Mouse (Mus musculus) c-Kit-negative CD71-positive TER-119-positive erythroid progenitor cells, embryonic 14.5 days (primary cell): ENCODE measurements around the gene Ccdc9b.

Experiments used
- DNase-seq: peaks from one replicate; pipeline ENCODE4 v3.0.0-alpha.2; 2013; ENCODE audit warnings: low read depth, low spot score

Ccdc9b gene

GRCm38 (mm10) chr2:118776295-118776694 lies 13.8 kb upstream of the Ccdc9b start:
- DNase-seq, result no peak

DNA sequence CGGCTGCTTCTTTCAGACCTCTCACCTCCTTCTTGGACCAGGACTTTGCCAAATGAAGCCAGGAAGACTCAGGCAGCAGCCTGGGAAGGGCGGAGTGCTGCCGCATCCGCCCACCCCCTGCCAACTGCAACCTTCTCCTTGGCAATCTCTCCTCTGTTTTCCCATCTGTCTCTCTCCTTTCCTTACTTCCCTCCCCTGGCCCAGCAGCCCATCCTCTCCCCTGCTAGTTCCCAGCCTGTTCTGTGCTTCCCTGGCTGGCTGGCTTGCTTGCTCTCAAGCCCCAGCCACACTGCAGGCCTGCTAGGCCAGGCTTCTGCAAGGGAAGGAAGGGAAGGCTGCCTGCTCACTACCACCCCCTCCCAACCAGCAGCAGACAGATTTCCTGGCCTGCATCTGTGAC lies 13.4 kb upstream of the Ccdc9b start:
- no peak for DNase-seq

DNA sequence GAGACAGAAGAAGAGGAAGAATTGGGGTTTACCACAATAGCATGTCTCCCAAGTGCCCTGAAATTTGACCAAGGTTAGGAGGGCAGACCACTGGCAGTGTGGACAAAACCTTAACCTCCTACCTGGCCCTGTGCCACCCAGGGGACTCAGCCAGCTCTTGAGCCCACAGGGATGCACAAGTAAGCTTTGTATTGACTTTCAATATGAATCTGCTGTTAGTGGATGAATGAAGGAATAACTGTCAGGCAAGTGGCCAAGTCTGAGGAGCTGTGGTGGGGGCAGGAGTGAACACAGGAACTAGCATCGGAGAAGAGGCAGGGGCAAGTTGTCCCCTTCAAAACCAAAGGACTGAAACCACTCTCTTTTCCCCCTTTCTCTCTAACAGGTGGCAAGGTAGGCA lies 12.9 kb upstream of the Ccdc9b start:
- no peak for DNase-seq

DNA sequence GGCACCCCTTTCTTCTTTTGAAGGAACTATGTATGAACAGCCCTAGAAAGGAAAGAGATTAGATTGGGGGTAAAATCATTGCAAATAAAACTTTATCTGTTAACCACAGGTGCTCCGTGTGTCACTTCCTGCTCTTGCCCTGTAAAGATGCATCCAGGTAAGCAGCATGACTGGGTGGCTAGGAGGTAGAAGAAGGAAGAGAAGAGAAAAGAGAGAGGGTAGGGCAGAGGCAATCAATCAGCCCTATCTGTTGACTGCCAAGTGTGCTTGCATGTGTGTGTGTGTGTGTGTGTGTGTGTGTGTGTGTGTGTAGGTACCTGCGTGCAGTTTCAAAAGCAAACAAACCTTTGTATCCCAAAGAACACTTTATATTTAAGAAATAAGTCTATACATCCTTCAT lies 12.1 kb upstream of the Ccdc9b start:
- DNase-seq, result no peak

DNA sequence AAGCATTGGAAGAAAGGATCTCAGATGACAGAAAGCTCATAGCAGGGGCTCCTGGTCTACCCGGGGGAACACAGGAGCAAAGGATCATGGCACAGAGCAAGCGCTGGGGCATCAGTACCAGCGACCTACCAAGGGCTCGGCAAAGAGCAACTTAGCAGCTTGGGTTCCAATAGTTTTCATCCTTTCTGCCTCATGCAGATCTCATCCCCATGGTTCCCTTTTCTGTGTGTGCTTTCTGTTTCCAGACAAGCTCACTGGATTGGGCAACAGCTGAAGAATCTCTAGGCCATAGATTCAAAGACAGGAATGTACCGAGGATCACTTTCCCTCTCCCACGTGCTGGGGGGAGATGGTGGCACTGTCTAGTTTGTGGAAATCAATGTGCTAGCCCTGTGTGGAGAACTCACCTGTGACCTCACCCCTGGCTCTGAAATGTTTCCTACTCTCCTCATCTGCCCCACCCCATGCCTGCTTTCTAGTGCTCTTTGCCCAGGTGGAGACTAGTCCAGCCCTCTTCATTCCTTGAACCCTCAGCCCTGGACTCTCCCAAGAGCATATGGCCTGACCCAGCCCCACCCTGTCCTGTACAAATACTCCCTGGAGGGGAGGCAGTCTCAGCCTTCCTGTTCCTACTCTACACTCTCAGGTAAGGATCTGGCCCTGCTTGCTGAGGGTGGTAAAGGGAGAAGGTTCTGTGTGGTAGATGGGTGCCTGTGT lies 9.9 kb upstream of the Ccdc9b start, which contains the start of gene Phgr1:
Gene Phgr1 (plus strand): TSS at position 612 of the 717 bp plus-strand sequence.
- no peak for DNase-seq

DNA sequence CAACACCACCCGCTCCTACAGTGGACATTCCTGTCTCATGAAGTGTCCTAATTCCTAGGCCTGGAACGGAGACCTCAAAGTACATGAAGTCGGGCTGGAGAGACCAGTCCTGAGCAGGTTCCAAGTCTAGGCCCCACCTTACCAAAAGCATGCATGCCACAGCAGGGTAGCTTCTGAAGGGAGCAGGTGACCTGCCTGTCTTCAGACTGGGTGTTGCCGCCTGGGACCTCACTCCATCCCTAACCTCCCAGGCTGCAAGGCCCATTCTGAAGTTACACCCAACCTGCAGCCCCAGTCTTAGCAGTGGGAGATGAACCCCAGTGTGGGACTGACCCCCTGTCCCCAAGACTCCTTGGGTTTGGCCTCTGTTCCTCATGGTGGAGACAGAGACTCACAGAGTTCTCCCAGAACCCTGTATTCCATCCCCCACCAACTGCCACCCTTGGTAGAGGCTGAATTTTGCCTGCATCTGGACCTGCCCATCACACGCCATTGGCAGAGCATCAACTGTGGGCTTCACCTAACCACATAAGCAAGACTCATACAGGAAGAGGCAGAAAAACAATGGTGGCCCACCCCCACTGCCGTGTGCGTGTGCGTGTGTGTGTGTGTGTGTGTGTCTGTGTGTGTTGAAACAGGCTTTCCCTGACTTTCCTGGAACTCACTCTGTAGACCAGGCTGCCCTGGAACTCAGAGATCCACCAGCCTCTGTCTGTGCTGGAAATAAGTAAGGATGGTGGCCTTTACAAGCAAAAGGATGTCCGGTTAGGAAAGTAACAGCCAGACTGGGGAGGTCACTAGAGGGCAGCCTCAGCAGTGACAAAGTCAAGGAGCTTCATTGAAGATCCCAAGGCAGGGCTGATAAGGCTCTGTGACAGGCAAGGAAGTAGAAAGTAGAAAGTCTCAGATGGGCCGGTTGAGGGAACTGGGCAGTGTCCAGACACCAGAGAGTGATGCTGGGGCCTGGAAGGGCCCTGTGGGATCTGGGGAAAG lies 3.9 kb upstream of the Ccdc9b start:
- no peak for DNase-seq

- no peak for DNase-seq
These were observed 2.4 kb upstream of the Ccdc9b start for GRCm38 (mm10) chr2:118764875-118765274.

DNA sequence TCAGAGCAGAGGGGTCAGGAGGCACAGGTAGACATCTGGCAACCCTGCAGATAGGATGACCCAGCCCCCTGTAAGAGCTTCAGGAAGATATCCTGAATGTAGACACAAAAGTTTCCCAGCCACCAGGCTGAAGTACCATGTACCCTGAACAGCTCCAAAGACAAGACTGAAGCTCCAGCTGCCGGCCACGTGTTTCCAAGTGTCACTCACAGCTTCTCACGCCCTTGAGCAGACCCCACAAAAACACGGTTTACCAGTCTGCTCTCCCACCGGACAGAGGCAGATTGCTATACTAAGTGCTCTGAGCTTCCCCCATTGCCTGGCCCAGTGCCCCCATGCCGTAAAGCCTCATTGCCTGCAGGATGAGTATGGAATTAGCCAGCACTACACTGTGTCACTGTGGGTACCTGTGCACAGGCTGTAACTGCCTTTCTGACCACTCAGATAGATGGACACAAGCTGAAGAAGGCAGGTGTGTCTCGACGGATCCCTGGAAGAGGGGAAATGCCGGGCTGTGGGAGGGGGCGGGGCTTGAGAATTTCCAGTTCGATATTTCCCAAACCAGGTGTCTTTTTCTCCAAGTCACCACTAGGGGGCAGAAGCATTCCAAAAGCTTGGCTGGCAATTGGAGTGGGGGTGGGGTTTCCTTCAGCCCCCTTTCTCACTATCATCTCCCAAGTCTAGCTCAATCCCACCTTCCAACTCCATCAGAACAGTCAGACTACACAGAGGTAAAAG lies 1.8 kb upstream of the Ccdc9b start:
- no peak for DNase-seq

GRCm38 (mm10) chr2:118763469-118763868 lies 1.0 kb upstream of the Ccdc9b start:
- no peak for DNase-seq

DNA sequence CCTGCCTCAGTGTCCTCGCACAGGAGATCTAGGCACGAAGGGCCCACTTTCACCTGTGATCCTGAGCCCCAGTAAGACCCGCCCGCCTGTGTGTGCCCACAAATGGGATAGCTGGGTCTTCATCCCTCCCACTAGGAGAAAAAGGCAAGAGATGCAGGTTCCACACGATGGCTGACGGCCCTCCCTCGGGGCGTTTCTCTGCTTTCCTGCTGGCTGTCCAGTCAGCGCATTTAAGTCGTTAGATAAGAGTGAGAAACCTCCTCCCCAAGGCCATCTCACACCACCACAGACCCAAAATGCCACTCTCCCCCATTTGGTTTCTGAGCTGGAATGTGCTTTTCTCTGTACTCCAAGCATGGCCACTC lies 305 bp upstream of the Ccdc9b start:
- no peak for DNase-seq

- no peak for DNase-seq
These were observed 1.1 kb downstream of the Ccdc9b start for GRCm38 (mm10) chr2:118761358-118761757.

DNA sequence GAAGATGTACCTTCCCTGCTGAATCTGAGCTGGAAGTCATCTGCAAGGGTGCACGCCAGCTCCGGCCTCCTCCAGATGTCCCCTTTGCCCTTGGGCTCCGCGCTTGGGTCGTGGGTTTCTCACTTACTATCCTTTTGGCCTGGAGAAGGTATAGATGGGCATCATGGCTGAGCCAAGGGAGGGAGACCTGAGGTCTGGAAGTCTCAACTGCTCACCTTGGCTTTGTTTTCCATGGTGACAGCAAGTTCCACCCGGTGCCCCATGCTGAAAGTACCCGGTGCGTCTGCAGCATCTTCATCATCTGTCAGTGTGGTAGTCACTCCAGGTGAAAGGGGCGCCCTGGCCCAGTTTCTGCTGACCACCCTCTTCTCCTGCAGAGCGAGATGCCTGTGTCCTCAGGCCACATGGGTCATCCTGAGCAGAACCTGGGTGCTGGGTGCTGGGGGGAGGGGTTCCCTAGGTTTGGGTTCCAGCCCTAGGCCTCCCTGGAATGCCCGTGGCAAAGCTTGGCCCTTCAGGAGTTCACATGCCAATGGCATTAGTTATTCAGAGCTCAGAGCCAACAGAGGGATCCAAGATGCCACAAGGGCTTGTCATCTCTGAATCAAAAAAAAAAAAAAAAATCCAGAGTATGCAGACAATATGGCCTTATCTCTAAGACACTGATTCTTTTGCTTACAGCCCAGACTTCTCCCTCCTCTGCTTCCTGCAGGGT lies 2.0 kb downstream of the Ccdc9b start:
- DNase-seq, result no peak

DNA sequence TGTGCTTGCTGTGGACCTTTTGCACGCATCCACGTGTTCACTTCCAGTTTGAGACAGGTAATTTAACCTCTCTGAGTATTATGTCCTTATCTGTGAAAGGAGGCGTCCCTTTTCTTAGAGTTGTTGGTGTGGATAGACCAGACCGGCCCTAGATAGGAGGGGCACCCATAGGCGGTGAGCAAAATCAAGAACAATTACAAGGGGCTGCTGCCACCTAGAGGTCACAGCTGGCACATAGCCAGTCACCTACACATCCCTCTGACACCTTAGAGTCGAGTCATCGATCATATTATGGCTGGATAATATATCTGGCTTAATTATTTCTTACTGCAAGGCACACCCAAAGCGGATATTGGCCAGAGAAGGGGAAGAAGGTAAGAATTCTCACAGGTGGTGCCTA lies 2.6 kb downstream of the Ccdc9b start:
- no peak for DNase-seq

DNA sequence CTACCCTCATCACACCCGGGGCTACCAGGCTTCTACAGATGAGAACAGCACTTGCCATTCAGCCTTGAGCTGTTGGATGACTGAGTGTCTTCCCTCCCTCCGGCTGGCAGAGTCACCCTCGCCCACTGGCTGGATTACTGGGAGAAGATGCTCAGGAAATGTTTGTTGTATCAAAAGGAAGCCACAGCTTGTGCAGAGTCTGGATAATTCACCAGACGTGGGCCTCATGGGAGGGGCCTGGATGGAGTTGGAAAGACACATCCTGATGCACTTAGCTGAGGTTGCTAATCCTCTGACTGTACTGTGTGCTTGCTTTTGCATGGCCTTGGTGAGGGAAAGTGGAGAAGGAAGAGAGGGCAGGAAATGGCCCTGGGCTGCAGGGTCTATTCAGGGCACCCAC lies 6.4 kb downstream of the Ccdc9b start:
- DNase-seq, result no peak

- no peak for DNase-seq
These were observed 7.1 kb downstream of the Ccdc9b start for GRCm38 (mm10) chr2:118755407-118755806.

DNA sequence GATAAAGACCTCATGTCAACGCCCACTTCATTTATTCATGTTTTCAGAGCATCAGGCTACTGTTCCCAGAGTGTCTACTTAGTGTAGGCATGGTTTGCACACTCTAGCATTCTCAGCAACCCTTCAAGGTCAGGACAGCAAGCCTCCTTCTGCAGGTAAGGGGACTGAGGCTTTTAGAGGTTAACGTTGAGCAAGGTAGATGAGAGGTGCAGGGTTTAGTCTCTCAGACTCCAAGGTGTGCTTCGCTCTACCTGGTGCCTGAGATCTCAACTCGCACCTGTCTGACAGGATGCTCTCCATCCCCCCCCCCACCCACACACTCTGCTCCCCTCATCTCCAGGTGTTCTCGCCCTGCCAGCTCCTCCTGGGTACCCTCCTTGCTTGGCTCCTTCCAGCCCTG lies 8.3 kb downstream of the Ccdc9b start:
- no peak for DNase-seq

- no peak for DNase-seq
These were observed 9.7 kb downstream of the Ccdc9b start for GRCm38 (mm10) chr2:118752792-118753108.

GRCm38 (mm10) chr2:118751896-118752791 lies 10.3 kb downstream of the Ccdc9b start:
- DNase-seq, result no peak

DNA sequence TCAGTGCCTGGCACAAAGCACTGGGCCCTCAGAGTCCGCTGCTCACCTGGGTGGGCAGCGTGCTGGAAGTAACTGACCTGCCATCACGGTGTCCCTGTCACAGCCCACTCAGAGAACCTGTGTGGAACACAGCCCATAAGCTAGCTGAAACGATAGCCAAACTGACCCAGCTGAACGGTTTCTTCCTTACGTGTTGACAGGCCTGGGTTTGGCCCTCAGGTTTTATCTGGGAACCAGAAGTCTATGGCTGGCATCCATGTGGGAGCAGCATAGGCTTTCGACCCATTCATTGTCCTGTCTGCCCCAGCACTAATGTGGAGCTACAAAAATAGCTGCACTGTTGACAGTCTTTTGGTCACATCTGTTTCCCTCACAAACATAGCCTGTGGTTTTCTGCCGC lies 12.0 kb downstream of the Ccdc9b start:
- DNase-seq, result no peak

GRCm38 (mm10) chr2:118749341-118749884 lies 13.0 kb downstream of the Ccdc9b start:
- DNase-seq, result no peak
